Mouse (Mus musculus): Measurements from ENCODE around the gene Ttyh1.
A peak's percentile ranks its signal among the peaks of the same experiment; 100 is the strongest.

The Ttyh1 gene

GRCm38 (mm10) chr7:4122783-4123182, 3.6 kb downstream of the Ttyh1 start:
- no peak for DNase-seq (ENCODE audit: low read depth, low spot score)

- DNase-seq (ENCODE audit: low read depth, low spot score): no peak
Measured at GRCm38 (mm10) chr7:4123732-4124131, 4.5 kb downstream of the Ttyh1 start.

- peak; percentile 92 for DNase-seq (ENCODE audit: low read depth, low spot score)
Measured at GRCm38 (mm10) chr7:4124315-4124759, 5.1 kb downstream of the Ttyh1 start.

GRCm38 (mm10) chr7:4124856-4125255, 5.6 kb downstream of the Ttyh1 start:
- no peak for DNase-seq (ENCODE audit: low read depth, low spot score)

GRCm38 (mm10) chr7:4125306-4125705, 6.1 kb downstream of the Ttyh1 start:
- no peak for DNase-seq (ENCODE audit: low read depth, low spot score)

GRCm38 (mm10) chr7:4126992-4127785, 8.0 kb downstream of the Ttyh1 start:
- no peak for DNase-seq (ENCODE audit: low read depth, low spot score)

GRCm38 (mm10) chr7:4127894-4128293, 8.7 kb downstream of the Ttyh1 start:
- no peak for DNase-seq (ENCODE audit: low read depth, low spot score)

- no peak for DNase-seq (ENCODE audit: low read depth, low spot score)
Measured at GRCm38 (mm10) chr7:4128860-4129259, 9.7 kb downstream of the Ttyh1 start.

GRCm38 (mm10) chr7:4130686-4131452, 11.7 kb downstream of the Ttyh1 start:
- DNase-seq (ENCODE audit: low read depth, low spot score): peak; percentile 94

GRCm38 (mm10) chr7:4131964-4132363, 12.8 kb downstream of the Ttyh1 start:
- DNase-seq (ENCODE audit: low read depth, low spot score): peak; percentile 2

- no peak for DNase-seq (ENCODE audit: low read depth, low spot score)
Measured at GRCm38 (mm10) chr7:4132581-4132980, 13.4 kb downstream of the Ttyh1 start.

- no peak for DNase-seq (ENCODE audit: low read depth, low spot score)
Measured at GRCm38 (mm10) chr7:4132998-4133397, 13.8 kb downstream of the Ttyh1 start.

- DNase-seq (ENCODE audit: low read depth, low spot score): no peak
Measured at GRCm38 (mm10) chr7:4134911-4135310, 15.7 kb downstream of the Ttyh1 start.

GRCm38 (mm10) chr7:4136404-4136770, 17.2 kb downstream of the Ttyh1 start:
- no peak for DNase-seq (ENCODE audit: low read depth, low spot score)

- peak; percentile 100 for DNase-seq (ENCODE audit: low read depth, low spot score)
Measured at GRCm38 (mm10) chr7:4136771-4137531, 17.7 kb downstream of the Ttyh1 start, which contains the start of gene Leng8. TSS of gene Leng8 (plus strand) at chr7:4137039.

GRCm38 (mm10) chr7:4137746-4138145, 18.5 kb downstream of the Ttyh1 start:
- no peak for DNase-seq (ENCODE audit: low read depth, low spot score)

GRCm38 (mm10) chr7:4138181-4138580, 19.0 kb downstream of the Ttyh1 start:
- DNase-seq (ENCODE audit: low read depth, low spot score): no peak

- DNase-seq (ENCODE audit: low read depth, low spot score): no peak
Measured at GRCm38 (mm10) chr7:4138671-4139070, 19.5 kb downstream of the Ttyh1 start.

GRCm38 (mm10) chr7:4139391-4139790, 20.2 kb downstream of the Ttyh1 start:
- no peak for DNase-seq (ENCODE audit: low read depth, low spot score)

- DNase-seq (ENCODE audit: low read depth, low spot score): no peak
Measured at GRCm38 (mm10) chr7:4141648-4142325, 22.6 kb downstream of the Ttyh1 start.

GRCm38 (mm10) chr7:4142796-4143445, 23.7 kb downstream of the Ttyh1 start:
- no peak for DNase-seq (ENCODE audit: low read depth, low spot score)

All from CD4-positive, CD25-positive, alpha-beta regulatory T cell, adult 2 months (primary cell).